Mouse (Mus musculus) testis, adult 2 months (tissue): ENCODE results near the gene Cd79b. TPM values are rescaled to one million over a fixed set of nuclear protein-coding genes. Genes with fewer than 3 reads are reported as not detected.

Source experiments
- H3K27ac ChIP-seq: fragments of 200-500 bp; 2 replicates; pipeline ENCODE4 v1.5.1; 2012; ENCODE audit warnings: low read depth, low read length; ENCODE audit not compliant: control insufficient read depth, insufficient read depth
- H3K27me3 ChIP-seq: fragments of 200-500 bp; 2 replicates; pipeline ENCODE4 v1.6.1; 2012; ENCODE audit warnings: mild to moderate bottlenecking, low read length, moderate library complexity; ENCODE audit not compliant: control insufficient read depth, insufficient read depth
- H3K36me3 ChIP-seq: fragments of 200-500 bp; 2 replicates; pipeline ENCODE4 v1.6.1; 2012; ENCODE audit warnings: mild to moderate bottlenecking, low read length; ENCODE audit not compliant: control insufficient read depth, insufficient read depth
- H3K4me1 ChIP-seq: fragments of 200-500 bp; 2 replicates; pipeline ENCODE4 v1.6.1; 2012; ENCODE audit warnings: low read length; ENCODE audit not compliant: control insufficient read depth, insufficient read depth
- H3K4me3 ChIP-seq: fragments of 200-500 bp; 2 replicates; pipeline ENCODE4 v1.5.1; 2012; ENCODE audit warnings: low read depth, mild to moderate bottlenecking, low read length, moderate library complexity, mixed read lengths; ENCODE audit not compliant: control insufficient read depth
- CTCF ChIP-seq: fragments of 200-500 bp; IDR thresholded peaks from 2 replicates; pipeline ENCODE4 v1.5.1; 2012; ENCODE audit warnings: low read depth, mild to moderate bottlenecking, inconsistent platforms, low read length, moderate library complexity; ENCODE audit not compliant: control insufficient read depth, insufficient read depth, insufficient replicate concordance
- POLR2A ChIP-seq: fragments of 200-500 bp; IDR thresholded peaks from 2 replicates; pipeline ENCODE4 v1.6.1; 2012; ENCODE audit warnings: low read depth, mild to moderate bottlenecking, inconsistent platforms, low read length, moderate library complexity; ENCODE audit not compliant: control insufficient read depth
- polyA plus RNA-seq: library from polyadenylated mRNA; depleted of rRNA; stranded (reverse); fragments of >200 nt; gene quantifications from 2 replicates; pipeline ENCODE4 v1.2.3, GENCODE M21; 2012

The Cd79b gene
- polyA plus RNA-seq, 1 experiment: 0.09 TPM

DNA sequence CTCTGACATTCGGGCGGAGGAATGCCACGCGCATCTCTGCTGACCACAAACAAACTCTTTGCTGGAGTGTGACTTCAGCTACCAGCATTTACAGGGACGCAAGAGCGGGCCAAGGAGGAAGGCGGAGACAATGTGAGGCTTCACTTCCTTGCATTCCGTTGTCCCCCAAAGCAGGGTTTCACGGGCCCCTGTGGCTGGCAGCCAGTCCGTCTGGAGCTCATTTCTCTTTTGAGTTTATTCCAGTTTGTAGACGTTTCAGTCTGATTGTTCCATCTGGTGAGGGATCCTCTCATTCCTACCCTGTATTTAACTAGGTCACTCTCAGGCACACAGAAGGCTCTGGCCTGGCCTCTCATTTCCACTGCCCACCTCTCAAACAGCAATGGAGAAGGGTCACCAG lies 27.6 kb downstream of the Cd79b start:
- H3K27ac ChIP-seq: no peak overlapping the region
- TF ChIP-seq POLR2A: no peak
- no peak for TF ChIP-seq CTCF

DNA sequence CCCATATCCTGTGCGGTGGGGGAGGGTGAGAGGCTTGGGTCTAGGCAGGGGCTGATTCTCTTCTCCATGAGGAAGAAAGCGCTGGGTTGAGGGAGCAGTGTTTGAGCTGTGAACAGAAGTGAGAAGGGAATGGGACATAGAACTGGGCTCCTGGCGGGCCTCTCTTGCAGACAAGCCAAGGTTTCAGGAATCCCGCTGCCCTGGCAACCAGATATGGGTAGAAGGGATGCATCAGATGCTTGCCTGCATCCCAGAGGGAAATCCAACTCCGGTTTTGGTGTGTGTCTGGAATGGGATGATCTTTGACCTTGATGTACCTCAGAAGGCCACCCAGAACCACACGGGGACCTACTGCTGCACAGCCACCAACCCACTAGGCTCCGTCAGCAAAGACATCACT lies 28.4 kb downstream of the Cd79b start:
- Histone ChIP-seq H3K27me3 (no peaks in the 10 kb centered on the region), H3K27ac (no peak overlapping the region), H3K4me1 (no peaks in the 10 kb centered on the region), H3K4me3 (no peak overlapping the region), H3K36me3 (no peaks in the 10 kb centered on the region; the same call in none of the 2 replicates)
- no peak for TF ChIP-seq POLR2A
- no peak for TF ChIP-seq CTCF

More for the DNA sequence above, 27.6 kb downstream of the Cd79b start:
- no peaks in the 10 kb centered on the region for H3K4me1 ChIP-seq
- H3K27me3 ChIP-seq: no peaks in the 10 kb centered on the region
- H3K4me3 ChIP-seq: no peak overlapping the region
- no peaks in the 10 kb centered on the region; the same call in none of the 2 replicates for H3K36me3 ChIP-seq

DNA sequence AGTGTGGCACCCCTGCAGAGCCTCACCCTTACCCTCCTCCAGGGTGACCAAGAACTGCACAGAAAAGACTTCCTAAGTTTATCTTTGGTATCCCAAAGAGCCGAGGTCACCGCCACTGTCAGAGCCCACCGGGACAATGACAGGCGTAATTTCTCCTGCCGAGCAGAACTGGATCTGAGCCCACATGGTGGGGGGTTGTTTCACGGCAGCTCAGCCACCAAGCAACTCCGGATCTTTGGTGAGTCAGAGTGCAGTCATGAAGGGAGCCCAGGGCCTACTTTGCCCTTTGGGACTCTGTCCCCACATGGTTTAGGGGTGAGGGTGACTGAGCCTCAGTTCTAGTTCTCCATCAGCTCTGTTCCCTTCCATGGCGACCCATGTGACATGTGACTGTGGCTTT lies 30.4 kb downstream of the Cd79b start:
- Histone ChIP-seq H3K4me1 (no peaks in the 10 kb centered on the region), H3K27me3 (no peaks in the 10 kb centered on the region), H3K4me3 (no peak overlapping the region), H3K36me3 (no peaks in the 10 kb centered on the region; the same call in none of the 2 replicates), H3K27ac (no peak overlapping the region)
- no peak for TF ChIP-seq CTCF
- no peak for TF ChIP-seq POLR2A

DNA sequence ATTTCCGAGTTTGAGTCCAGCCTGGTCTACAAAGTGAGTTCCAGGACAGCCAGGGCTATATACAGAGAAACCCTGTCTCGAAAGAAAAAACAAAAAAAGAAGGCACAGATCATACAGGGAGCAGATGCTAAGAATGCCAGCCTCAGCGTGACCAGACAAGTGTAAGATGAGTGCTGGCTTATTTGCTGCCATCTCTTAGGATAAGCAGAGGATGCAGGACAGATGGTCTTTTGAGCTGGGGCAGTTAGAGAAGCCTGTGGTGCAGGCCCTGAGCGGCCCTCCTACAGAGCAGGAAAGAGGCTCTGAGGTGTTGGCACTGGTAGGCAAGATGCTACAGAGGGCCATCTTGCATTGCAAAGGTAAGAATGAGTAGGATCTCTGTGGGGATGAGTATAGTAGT lies 31.2 kb downstream of the Cd79b start:
- no peak overlapping the region for H3K27ac ChIP-seq
- no peak overlapping the region for H3K4me3 ChIP-seq
- no peak for TF ChIP-seq POLR2A
- no peak for TF ChIP-seq CTCF
- H3K27me3 ChIP-seq: no peaks in the 10 kb centered on the region
- no peaks in the 10 kb centered on the region; the same call in none of the 2 replicates for H3K36me3 ChIP-seq
- no peaks in the 10 kb centered on the region for H3K4me1 ChIP-seq

DNA sequence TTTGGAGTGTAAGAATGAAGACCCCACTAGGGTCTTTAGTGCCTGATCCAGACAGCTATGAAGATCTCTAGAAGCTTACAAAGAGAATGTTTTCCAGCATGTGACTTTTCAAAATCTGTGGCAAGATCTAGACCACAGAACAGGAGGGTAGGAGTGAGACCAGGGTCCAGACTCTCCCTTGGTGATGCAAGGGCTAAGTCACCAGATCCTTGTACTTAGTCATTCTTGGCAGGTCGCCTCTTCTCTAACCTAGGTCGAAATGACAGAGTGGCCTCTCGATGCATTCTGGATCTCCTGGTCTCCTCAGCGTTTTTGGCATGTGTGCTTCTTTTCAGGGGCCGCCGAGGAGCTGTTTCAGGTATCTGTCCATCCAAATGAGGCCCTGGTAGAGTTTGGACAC lies 32.1 kb downstream of the Cd79b start:
- Histone ChIP-seq H3K27ac (no peak overlapping the region), H3K27me3 (no peaks in the 10 kb centered on the region), H3K4me1 (no peaks in the 10 kb centered on the region), H3K36me3 (no peaks in the 10 kb centered on the region; the same call in none of the 2 replicates), H3K4me3 (no peak overlapping the region)
- TF ChIP-seq POLR2A (no peak), CTCF (no peak)

DNA sequence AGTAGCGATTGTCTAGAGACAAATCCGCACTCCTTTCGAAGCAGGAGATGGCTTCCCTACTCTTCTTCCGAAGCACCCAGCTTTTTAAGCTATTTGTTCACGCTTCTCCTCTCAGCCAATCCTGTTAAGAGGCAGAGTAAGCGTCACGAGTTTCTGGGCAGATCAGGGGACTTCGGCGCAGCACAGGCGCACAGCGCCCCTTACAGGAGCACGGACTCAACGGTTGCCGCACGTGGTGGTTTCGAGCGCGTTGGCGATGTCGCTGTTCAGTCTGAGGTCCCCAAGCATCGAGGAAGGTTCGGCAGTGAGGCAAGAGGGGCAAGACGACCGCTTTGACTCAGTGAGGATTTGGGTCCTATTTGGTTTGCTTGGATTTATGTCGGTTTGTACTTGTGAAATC lies 38.1 kb downstream of the Cd79b start, which contains the start of gene Tcam1:
Gene Tcam1, plus strand, starts transcription at position 219 of the 400 bp plus-strand sequence.
- Histone ChIP-seq H3K27ac (peak within 1 kb of the TSS; percentile 94), H3K36me3 (no peaks in the 10 kb centered on the region; the same call in 1 of the 2 replicates), H3K4me3 (peak within 1 kb of the TSS; percentile 92), H3K27me3 (no peaks in the 10 kb centered on the region), H3K4me1 (peaks cover 24% of the 10 kb centered on the region)
- TF ChIP-seq POLR2A: peak; percentile 91; the same call in 1 of the 2 replicates
- TF ChIP-seq CTCF: peak; percentile 63; the same call in 1 of the 2 replicates

DNA sequence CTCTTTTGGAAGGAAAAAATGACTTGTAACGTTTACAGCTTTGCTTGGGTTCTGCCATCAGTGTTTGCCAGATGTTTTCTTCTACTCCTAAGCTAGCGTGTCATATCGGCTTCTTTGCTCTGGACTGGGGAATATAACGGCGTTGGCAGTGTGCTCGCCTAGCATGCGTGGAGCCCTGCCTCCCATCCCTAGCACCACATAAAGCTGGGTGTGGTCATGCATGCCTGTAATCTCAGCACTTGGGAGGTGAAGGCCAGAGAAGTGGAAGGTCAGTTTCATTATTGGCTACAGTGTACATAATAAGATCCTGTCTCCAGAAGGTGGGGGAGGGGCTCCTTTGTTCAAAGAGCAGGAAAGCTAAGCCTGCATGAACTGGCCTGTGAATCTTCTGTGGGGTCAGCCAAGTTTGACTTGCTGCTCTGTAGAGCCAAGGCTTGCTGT lies 39.6 kb downstream of the Cd79b start:
- H3K4me1 ChIP-seq: peaks cover 31% of the 10 kb centered on the region
- peak overlapping the region; percentile 92 for H3K4me3 ChIP-seq
- peak overlapping the region; percentile 49 for H3K27ac ChIP-seq
- no peaks in the 10 kb centered on the region; the same call in 1 of the 2 replicates for H3K36me3 ChIP-seq
- TF ChIP-seq POLR2A (peak; percentile 42; the same call in 1 of the 2 replicates), CTCF (no peak)
- no peaks in the 10 kb centered on the region for H3K27me3 ChIP-seq
